Mouse (Mus musculus) liver, postnatal 0 days (tissue): ENCODE measurements at regions not wholly inside any gene's neighbourhood (a gene's known extent, or its start where the extent isn't known, plus 50 kb on each side); places are given as distances from the start of the nearest gene placed in this dataset.

Experiments
- CTCF ChIP-seq: sonication (generic); IDR thresholded peaks from 2 replicates; pipeline ENCODE4 v1.5.1; 2016; ENCODE audit warnings: antibody characterized with exemption, low read depth
- EP300 ChIP-seq: IDR thresholded peaks from 2 replicates; pipeline ENCODE4 v1.6.1; 2016; ENCODE audit warnings: antibody characterized with exemption, low read depth, mild to moderate bottlenecking

DNA sequence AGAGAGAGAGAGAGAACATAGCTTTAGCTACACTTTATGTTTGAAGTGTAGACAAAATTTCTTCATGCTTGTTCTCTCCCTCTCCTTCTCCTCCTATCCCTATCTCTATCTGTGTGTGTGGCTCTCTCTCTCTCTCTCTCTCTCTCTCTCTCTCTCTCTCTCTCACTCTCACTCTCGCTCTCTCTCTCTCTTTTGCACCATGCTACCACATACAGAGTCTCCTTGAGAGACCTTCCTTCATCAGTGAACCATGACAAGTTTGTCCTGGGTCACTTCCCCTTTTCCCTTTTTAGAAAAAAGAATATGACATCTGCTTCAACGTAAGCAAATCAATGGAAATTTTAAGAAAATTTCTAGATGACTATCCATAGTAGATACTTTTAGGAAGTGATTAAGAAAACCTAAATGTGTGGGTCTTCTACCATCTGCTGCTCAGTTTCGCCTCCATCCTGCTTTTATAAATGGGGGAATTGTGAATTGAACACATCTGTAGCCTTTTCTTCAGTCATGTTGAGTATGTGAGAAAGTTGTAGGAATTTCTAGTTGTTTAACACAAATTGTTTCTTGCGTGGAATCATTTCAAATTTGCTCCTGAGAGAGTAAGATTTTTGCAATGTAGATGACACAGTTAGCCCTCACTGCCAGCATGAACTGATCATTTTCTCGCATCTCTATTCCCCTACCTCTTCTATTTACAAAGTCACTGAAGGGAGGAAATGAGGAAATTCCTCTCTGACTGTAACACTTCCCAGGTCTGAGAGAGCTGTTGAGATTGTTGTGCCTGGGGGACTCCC is 91.3 kb downstream of the A730009L09Rik start:
- TF ChIP-seq CTCF (no peak), EP300 (no peak)
